Mouse (Mus musculus) megakaryocyte, embryonic 14.5 days (primary cell): ENCODE data around the gene Htra3.

Experiments
- FLI1 ChIP-seq: IDR thresholded peaks from 2 replicates; pipeline ENCODE4 v1.6.1; 2012; ENCODE audit warnings: low read length, inconsistent platforms, mixed read lengths
- GATA1 ChIP-seq: IDR thresholded peaks from 3 replicates; pipeline ENCODE4 v1.6.1; 2012; ENCODE audit warnings: mixed read lengths, low read length, inconsistent platforms, borderline replicate concordance

- no peak for TF ChIP-seq GATA1
- no peak for TF ChIP-seq FLI1
These were observed 72.8 kb downstream of the Htra3 start for GRCm38 (mm10) chr5:35606800-35607199.
